Mouse (Mus musculus) G1E (cell line): ENCODE measurements around the gene Arl15.

Source experiments
- CTCF ChIP-seq: IDR thresholded peaks from 2 replicates; pipeline ENCODE4 v1.5.1; 2012; ENCODE audit warnings: low read depth, low read length, inconsistent platforms, mixed read lengths
- GATA1 ChIP-seq: IDR thresholded peaks from 2 replicates; pipeline ENCODE4 v1.6.1; 2012; ENCODE audit warnings: borderline replicate concordance, low read length, inconsistent platforms, mixed read lengths

DNA sequence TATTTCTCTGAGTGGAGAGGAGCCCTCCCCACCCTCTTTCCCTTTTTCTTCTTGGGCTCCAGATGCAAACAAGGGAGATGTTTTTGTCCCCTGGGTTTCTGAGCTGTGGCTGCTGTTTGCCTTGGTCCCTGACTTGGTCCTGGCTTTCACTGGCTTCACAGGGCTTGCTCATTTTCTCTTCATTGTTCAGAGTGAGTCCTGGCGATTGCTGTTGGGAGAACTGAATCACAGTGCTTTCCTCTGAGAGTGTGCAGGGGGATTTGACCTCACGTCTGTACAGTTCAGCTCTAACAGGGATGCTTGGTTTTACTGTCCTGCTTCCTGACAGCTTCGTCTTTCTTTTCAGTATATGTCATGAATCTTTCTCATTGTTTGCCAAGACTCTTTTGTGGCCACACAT lies 254.4 kb downstream of the Arl15 start:
- TF ChIP-seq CTCF = no peak
- no peak for TF ChIP-seq GATA1
